Mouse (Mus musculus) adrenal gland, adult 8-10 months (tissue): ENCODE results near the gene Cyp3a57. TPM values are rescaled to one million over a fixed set of nuclear protein-coding genes. Genes with fewer than 3 reads are reported as not detected.
A peak's percentile ranks its signal among the peaks of the same experiment; 100 is the strongest.
"Not testable (repeated sequence)": the region's sequence is repeated elsewhere in the genome, so short reads cannot be mapped to it uniquely, and the experiment has no call there.

Experiments used
- DNase-seq: peaks from one replicate; pipeline ENCODE4 v3.0.0; 2022
- total RNA-seq, 4 experiments: library from RNA; stranded (reverse); gene quantifications; 2 replicates each; pipeline ENCODE4 v1.2.4; 2022

The Cyp3a57 gene
- under 1 TPM in 3 of 4 experiments, not detected in 1; 0.13 to 0.34 (median 0.17) TPM for total RNA-seq

DNA sequence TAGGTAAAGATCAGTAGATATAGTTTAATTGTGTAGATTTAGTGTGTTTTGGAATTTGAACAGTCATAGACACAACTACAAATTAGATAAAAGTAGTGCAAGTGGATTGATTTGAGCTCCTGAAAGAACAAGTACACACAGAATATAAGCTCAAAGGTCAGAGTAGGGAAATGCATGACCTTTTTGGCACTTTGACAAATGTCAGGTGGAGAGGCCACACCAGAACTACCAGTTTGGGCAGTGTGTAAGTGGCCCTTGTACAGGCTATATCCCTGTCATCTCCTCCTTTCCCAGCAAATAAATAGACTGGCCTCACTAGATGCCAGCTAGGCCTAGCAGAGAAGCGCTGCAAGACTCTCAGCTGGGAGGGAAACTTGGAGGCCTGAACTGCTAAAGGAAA lies at the start of gene Cyp3a57:
TSS of gene Cyp3a57 (plus strand) at position 339 of the 400 bp plus-strand sequence.
- DNase-seq: no peak

DNA sequence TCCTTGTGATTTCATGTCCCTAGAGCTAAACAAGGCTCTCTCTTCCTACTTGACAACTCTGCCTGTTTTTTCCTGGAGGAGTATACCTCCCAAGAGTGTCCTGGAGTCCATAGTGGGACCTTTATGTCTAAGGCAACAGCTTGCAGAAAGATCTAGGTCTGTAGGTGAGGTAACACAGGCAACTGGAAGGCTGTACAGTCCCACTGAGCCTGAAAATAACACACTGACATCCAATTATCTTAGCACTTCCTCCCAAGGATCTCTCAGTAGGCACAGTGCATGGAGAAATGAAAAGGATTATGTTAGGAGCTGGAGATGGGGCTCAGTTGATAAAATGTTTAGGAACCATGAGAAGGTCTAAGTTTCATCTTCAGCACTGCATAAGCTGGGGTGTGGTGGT lies 44.6 kb upstream of the Cyp3a57 start:
- DNase-seq: no peak

DNA sequence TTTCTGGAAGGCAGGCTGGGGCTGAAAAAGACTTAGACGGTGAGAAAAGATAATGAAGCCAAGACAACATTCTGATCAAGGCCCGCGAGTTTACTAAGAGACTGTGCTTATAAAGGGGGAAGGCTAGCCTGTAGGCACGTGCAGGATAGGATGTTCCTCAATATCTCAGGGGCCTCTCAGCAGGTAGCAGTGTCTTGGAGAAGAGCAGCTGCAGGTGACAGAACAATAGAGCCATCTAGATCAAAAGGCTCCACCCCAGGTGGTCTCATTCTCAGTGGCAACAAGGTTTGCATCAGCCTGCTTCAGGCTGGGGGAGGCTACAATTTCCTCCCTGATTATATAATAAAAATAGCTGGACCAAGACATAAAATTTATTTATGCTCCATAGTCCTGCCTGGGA lies 43.3 kb upstream of the Cyp3a57 start:
- DNase-seq: not testable (repeated sequence)

DNA sequence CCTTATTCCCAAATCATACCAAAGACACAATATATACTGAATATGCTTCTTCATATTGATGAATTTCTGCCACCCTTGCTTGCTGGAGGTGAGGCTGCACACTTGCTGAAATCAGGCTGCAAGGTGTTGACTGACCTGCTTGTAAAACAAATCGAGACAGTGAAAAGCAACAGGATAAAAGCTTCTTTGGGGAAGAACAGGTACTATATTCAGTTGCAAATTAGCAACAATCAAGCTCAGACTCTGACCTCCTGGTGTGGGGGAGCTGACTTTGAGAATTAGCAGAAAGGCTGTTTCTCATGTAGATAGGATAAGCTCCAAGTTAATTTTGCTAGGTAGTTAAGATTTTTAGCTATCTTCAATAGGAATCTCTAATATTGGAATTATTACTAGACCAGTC lies 42.7 kb upstream of the Cyp3a57 start:
- DNase-seq: no peak

DNA sequence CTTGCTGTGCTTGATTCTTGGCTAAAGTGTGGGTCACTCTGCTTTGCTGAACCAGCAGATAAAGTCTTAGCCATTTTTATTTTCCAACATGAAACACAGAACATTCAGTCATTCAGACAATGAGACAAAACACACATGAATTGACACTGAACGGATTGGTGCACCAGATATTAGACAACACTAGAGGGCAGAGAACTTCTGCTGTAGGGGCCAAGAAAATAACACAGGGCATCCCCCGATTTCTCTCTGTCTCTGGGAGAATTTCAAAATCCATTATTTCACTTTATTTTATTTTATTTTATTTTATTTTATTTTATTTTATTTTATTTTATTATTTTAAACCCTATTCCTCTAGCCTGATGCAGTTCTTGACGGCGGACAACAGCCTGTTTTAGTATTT lies 38.1 kb upstream of the Cyp3a57 start:
- DNase-seq: not testable (repeated sequence)

DNA sequence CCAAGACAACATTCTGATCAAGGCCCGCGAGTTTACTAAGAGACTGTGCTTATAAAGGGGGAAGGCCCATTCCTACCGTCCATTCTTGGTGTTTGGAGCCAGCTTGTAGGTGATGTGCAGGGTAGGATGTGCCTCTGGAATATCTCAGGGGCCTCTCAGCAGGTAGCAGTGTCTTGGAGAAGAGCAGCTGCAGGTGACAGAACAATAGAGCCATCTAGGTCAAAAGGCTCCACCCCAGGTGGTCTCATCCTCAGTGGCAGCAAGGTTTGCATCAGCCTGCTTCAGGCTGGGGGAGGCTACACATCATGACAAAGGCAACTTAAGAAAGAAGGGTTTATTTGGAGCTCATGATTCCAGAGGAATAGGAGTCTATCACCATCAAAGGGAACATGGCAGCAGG lies 37.3 kb upstream of the Cyp3a57 start:
- DNase-seq: not testable (repeated sequence)

DNA sequence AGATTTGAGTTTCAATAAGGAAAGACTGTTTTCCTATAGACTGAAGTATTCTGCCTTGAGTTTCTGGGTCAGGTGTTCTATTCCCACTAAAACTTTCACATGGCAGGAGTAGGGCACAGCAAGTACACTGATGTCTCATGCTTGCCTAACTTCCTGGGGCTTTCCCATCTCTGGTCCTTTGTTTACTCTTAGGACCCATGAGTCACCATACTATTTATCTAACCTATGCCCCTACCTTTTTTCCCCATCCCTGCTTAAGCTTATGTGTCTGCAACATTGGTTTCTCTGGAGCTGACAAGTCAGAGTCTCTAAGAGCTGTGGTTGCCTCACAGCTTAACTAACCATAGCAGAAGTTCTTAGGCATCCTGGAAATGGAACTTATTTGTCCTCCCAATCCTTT lies 31.2 kb upstream of the Cyp3a57 start:
- no peak for DNase-seq

DNA sequence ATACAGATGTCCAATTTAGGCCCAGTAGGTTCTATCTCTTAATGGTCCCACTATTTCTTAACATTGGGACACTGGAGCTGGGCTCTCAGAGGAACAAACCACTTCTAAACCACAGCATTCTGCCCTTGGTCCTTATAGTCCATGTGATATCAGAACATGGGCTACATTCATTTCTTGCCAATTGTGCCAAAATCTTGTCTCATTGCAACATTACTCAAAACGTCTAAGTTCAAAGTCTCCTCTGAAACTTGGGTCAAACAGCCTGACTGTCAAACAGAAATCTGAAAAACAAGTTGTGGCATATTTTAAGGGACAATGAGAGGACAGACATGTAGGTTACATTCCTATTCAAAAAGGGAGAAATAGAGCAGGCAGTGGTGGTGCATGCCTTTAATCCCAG lies 27.9 kb upstream of the Cyp3a57 start:
- DNase-seq: no peak

DNA sequence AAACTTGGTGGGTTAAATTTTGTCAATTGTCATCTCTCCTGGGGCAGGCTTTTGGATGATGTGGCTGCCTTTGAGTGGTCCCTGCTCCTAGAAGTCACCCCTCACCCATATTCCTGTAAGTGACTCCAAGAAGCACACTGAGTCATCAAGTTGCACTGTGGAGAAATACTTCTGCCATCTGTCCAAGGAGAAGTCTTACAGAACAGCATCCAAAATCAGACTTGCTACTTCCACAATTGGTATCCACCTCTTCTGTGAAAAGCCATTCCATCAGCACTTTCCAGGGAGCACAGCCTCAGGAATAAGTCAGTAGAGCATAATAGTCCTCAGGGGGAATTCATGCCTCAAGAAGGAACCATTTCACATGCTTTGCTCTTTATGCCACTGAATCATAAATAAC lies 6.3 kb upstream of the Cyp3a57 start:
- DNase-seq: not testable (repeated sequence)

DNA sequence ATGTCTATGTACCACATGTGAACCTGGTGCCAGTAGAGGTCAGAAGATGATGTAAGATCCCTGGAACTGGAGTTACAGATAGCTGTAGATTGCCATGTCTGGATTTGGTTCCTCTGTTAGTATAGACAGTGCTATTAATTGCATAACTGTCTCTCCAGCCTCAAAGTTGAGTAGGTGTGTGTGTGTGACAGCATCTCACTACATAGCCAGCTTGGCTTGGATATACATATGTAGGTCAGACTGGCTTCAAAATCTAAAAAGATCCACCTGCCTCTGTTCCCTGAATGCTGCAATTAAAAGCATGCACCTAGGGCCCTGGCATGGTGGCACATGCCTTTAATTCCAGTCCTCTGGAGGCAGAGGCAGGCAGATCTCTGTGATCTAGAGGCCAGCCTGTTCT lies 4.6 kb downstream of the Cyp3a57 start:
- DNase-seq: no peak

DNA sequence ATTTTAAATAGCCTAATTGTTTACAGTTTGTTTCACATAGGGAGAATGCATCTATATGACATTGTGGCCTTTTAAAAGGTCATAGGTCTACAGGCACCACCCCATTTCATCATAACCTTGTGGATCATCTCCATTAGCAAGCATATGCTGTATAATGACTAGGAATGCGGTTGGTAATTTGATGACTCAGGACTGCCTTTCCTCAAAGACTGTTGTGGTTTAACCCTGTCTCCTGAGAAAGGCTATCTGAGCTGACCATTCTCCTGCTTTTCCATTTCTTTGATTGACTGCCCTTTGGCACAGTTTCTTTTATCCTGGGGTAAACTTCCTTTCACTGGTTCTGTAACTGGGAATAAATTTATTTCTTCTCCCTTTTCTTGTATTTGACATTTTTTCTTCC lies 8.0 kb downstream of the Cyp3a57 start:
- DNase-seq: no peak

DNA sequence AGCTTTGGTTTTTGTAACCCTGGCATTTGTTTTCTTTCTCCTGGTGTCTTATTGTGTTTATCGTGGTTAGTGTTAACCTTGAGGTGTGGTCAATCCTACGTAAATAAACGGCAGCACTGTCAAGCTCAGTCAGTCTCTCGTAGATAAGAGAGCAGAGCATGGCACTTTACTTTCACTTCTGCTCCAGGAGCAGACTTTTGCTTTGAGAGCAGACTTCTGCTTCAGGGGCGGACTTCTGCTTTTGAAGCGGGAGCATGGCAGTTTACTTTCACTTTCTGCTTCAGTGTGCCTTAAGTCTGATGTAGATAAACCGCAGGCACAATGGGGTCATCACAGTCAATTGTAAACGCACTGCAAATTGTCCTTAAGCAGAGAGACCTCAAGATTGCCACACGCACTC lies 70.3 kb downstream of the Cyp3a57 start:
- DNase-seq: not testable (repeated sequence)

DNA sequence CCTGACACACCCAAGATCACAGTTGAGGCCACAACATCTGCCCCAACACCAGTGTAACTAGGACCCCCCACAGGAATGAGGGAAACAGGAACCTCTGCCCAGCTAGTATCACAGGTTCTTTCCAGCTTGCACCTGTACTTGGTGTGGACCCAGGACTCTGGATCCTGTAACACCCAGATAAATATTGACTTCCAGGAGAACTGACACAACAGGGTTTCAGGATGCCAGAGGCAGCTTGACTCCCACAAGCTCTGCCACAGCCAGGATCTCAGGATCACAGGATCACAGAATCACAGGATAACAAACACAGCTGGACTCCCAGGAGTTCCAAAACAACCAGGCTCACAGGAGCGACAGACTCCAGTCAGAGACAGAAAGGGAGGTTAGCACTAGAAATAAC lies 77.2 kb downstream of the Cyp3a57 start:
- no peak for DNase-seq

DNA sequence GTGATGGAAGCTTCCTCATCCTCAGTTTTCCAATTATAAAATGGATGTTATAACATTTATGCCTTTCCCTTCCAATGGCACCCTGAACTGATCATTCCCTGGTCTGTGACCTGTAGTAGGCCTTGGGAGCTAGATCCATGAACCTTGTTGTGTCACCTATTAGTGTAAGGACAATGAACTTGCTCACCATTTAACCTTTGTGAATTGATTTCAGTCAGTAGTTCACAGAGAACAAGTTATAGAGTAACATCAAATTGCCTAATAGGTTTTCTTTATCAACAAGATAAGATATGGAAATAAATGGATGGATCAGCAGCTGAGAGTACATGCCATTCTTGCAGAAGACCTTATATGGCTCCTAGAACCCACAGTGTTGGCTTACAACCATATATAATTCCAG lies 85.9 kb downstream of the Cyp3a57 start:
- no peak for DNase-seq

DNA sequence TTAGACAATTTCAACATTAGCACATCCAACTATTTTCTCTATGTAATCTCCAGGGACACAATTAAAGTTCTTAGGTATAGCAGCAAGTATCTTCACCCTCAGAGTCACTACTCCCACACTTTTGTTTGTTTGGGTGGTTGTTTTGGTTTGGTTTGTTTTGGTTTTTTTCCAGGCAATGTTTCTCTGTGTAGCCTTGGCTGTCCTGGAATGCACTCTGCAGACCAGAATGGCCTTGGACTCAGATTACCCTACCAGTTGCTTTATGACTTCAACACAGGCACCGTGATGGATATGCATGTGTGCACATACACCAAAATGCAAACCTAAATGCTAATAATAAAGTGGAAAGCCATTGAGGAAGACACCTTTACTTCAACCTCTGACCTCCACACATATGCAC lies 88.6 kb downstream of the Cyp3a57 start:
- DNase-seq: peak; percentile 30

Other genes starting within 250 kb of the Cyp3a57 start
- gene Arpc1b, start 231.1 kb upstream of the Cyp3a57 start, total RNA-seq: 100 to 1,000 TPM; 185 to 202 (median 191) TPM
- 10 to 100 TPM; 60.2 to 98.3 (median 79.4) TPM for gene Pdap1, start 205.0 kb upstream of the Cyp3a57 start, total RNA-seq
- gene Bud31, start 204.9 kb upstream of the Cyp3a57 start, total RNA-seq: 10 to 100 TPM; 93.0 to 98.7 (median 95.5) TPM
- 10 to 100 TPM; 29.0 to 30.6 (median 29.9) TPM for gene Ptcd1, start 178.2 kb upstream of the Cyp3a57 start, total RNA-seq
- gene Cpsf4, start 178.1 kb upstream of the Cyp3a57 start, total RNA-seq: 10 to 100 TPM; 18.7 to 22.3 (median 20.5) TPM
- gene Atp5j2, start 153.2 kb upstream of the Cyp3a57 start, total RNA-seq: 100 to 1,000 TPM; 319 to 686 (median 419) TPM
- 10 to 100 TPM in 3 of 4 experiments, 1 to 10 TPM in 1; 9.6 to 13.8 (median 11.9) TPM for gene Zkscan14, start 143.4 kb upstream of the Cyp3a57 start, total RNA-seq
- 10 to 100 TPM; 11.0 to 14.5 (median 12.8) TPM for gene Zkscan5, start 140.7 kb upstream of the Cyp3a57 start, total RNA-seq
- 10 to 100 TPM; 54.1 to 71.1 (median 61.4) TPM for gene Zfp655, start 113.6 kb upstream of the Cyp3a57 start, total RNA-seq
- gene Zscan25, start 64.8 kb upstream of the Cyp3a57 start, total RNA-seq: 10 to 100 TPM; 18.7 to 23.7 (median 22.3) TPM
- not detected for gene Cyp3a16, start 124.4 kb downstream of the Cyp3a57 start, total RNA-seq
- gene Cyp3a41b, start 239.5 kb downstream of the Cyp3a57 start, total RNA-seq: under 1 TPM in 1 of 4 experiments, not detected in 3; 0.28 TPM